Mouse (Mus musculus) midbrain, embryonic 12.5 days (tissue): ENCODE measurements around the gene Cnot6. TPM values are rescaled to one million over a fixed set of nuclear protein-coding genes. Genes with fewer than 3 reads are reported as not detected.

ENCODE experiments used
- ATAC-seq: fragments of 200-750 bp; cut with Nextera tagmentation; 2 replicates; pipeline ENCODE4 v1.8.0; 2017; ENCODE audit warnings: low read depth, moderate TSS enrichment, moderate library complexity; ENCODE audit not compliant: low FRiP score
- H3K27ac ChIP-seq: fragments of 300-500 bp; sonication (generic); replicated peaks from 2 replicates; pipeline ENCODE4 v1.5.1; 2016; ENCODE audit warnings: mild to moderate bottlenecking
- H3K27me3 ChIP-seq: fragments of 300-500 bp; sonication (generic); 2 replicates; pipeline ENCODE4 v1.6.1; 2016; ENCODE audit warnings: mild to moderate bottlenecking
- H3K36me3 ChIP-seq: fragments of 300-500 bp; sonication (generic); 2 replicates; pipeline ENCODE4 v1.6.1; 2016
- H3K4me1 ChIP-seq: fragments of 300-500 bp; sonication (generic); 2 replicates; pipeline ENCODE4 v1.6.1; 2016
- H3K4me2 ChIP-seq: fragments of 300-500 bp; sonication (generic); replicated peaks from 2 replicates; pipeline ENCODE4 v1.6.1; 2016; ENCODE audit warnings: mild to moderate bottlenecking, moderate library complexity
- H3K4me3 ChIP-seq: fragments of 300-500 bp; sonication (generic); 2 replicates; pipeline ENCODE4 v1.5.1; 2016; ENCODE audit warnings: mild to moderate bottlenecking
- H3K9ac ChIP-seq: fragments of 300-500 bp; sonication (generic); replicated peaks from 2 replicates; pipeline ENCODE4 v1.6.1; 2016; ENCODE audit warnings: mild to moderate bottlenecking, moderate library complexity
- H3K9me3 ChIP-seq: fragments of 300-500 bp; sonication (generic); 2 replicates; pipeline ENCODE4 v1.6.1; 2016; ENCODE audit warnings: mild to moderate bottlenecking
- WGBS: fragments of 180-500 bp; shearing (Covaris S2); methylation state at CpG from one replicate; pipeline ENCODE4 v1.1.7; 2016; 5-methylcytosine and 5-hydroxymethylcytosine counted together
- polyA plus RNA-seq: library from polyadenylated mRNA; unstranded; fragments of >200 nt; fragmentation: Nextera tagmentation; extraction: Ambion mirVana; gene quantifications from 2 replicates; pipeline ENCODE4 v1.2.1, GENCODE M21; 2016

The Cnot6 gene
- polyA plus RNA-seq, 1 experiment from 2014 or later, result 93.4 TPM

- Histone ChIP-seq H3K9ac (peak overlapping the region; percentile 98), H3K27ac (peak overlapping the region; percentile 96), H3K4me3 (peak overlapping the region; percentile 97), H3K27me3 (no peaks in the 10 kb centered on the region), H3K9me3 (no peaks in the 10 kb centered on the region), H3K4me1 (peaks cover 37% of the 10 kb centered on the region), H3K36me3 (no peaks in the 10 kb centered on the region), H3K4me2 (peak overlapping the region; percentile 72)
- ATAC-seq, result peak; percentile 80
- WGBS, result under 1% methylated on average over 68 of the region's 70 CpGs
Observed at GRCm38 (mm10) chr11:49711981-49712554, 455 bp downstream of the Cnot6 start.

DNA sequence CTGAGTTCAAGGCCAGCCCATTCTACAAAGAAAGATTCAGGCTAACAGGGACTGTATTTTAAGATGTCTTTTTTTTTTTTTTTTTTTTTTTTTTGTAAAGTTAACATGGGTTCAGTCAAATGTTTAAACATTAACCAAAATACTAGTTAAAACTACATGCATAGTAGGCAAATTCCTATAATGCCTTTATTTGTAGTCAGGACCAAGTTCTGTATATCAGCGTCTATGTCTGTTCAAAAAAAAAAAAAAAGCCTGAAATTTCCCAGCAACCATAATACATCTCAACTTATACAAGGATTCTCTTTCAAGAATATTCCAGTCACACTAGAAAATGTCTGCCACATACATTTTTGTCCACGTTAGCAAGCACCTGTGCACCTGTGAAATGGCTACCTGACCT is 1.9 kb downstream of the Cnot6 start:
- 83% methylated on average over 2 of the region's 2 CpGs for WGBS
- Histone ChIP-seq H3K9ac (0 out of 2 replicates have a peak overlapping the region, but pooled peaks have one; percentile 98), H3K4me2 (peak overlapping the region; percentile 72), H3K4me1 (peaks cover 37% of the 10 kb centered on the region), H3K27ac (no peak overlapping the region), H3K4me3 (peak overlapping the region; percentile 97), H3K9me3 (no peaks in the 10 kb centered on the region), H3K36me3 (peaks cover 11% of the 10 kb centered on the region), H3K27me3 (no peaks in the 10 kb centered on the region)
- ATAC-seq, result no peak

GRCm38 (mm10) chr11:49707834-49708233 is 4.7 kb downstream of the Cnot6 start:
- H3K27me3 ChIP-seq, result no peaks in the 10 kb centered on the region
- 87% methylated on average over 2 of the region's 2 CpGs for WGBS
- H3K9me3 ChIP-seq, result no peaks in the 10 kb centered on the region
- no peak overlapping the region for H3K4me2 ChIP-seq
- H3K27ac ChIP-seq, result no peak overlapping the region
- H3K36me3 ChIP-seq, result peaks cover 34% of the 10 kb centered on the region
- H3K4me3 ChIP-seq, result no peak overlapping the region
- ATAC-seq, result no peak
- H3K9ac ChIP-seq, result no peak overlapping the region
- H3K4me1 ChIP-seq, result peaks cover 27% of the 10 kb centered on the region

DNA sequence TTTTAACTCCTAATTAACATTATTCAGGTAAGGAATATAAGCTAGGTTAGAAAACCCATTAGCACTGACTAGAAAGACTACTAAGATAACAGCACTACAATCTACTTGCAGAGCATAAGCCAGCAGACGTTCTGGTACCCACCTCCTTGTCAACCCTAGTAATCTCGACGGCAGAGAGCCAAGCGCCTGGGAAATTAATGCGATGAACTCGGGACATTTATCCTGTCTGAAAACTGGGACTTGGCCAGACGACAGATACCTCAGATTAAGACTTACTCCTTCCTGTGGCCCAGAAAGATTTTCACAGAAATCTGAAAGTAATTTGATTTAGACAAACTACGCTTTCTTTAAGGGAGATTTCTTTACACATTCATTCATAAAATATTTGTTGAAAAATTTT is 7.7 kb downstream of the Cnot6 start:
- Histone ChIP-seq H3K4me1 (peaks cover 12% of the 10 kb centered on the region), H3K9me3 (no peaks in the 10 kb centered on the region)
- WGBS, result 91% methylated on average over 8 of the region's 8 CpGs

GRCm38 (mm10) chr11:49702014-49702413 is 10.5 kb downstream of the Cnot6 start:
- peaks cover 77% of the 10 kb centered on the region for H3K36me3 ChIP-seq
- no peak for ATAC-seq
- WGBS, result 97% methylated on average over 8 of the region's 8 CpGs

More for the DNA sequence above, 7.7 kb downstream of the Cnot6 start:
- no peak for ATAC-seq
- no peak overlapping the region for H3K4me3 ChIP-seq
- H3K36me3 ChIP-seq, result peaks cover 57% of the 10 kb centered on the region
- no peak overlapping the region for H3K27ac ChIP-seq
- no peak overlapping the region for H3K9ac ChIP-seq
- no peaks in the 10 kb centered on the region for H3K27me3 ChIP-seq
- no peak overlapping the region for H3K4me2 ChIP-seq

DNA sequence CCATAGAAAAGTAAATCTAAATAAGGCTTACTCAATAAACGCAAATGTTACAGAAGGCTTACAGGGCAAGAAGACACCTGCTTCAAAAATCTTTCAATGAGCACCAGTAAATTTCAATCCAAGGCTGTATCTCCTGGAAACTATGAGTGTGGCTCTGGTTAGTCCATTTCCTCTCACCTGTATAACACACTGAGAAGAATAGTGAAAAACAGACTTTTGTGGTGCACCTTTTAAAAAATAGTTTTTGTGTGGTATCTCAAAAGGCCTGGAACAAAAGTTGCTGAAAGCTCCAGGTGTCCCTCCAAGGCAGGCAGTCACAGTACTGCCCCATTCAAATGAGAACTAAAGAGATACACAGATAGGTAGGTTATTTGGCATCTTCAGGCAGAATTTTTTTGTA is 13.4 kb downstream of the Cnot6 start:
- WGBS, result 93% methylated on average over 1 of the region's 1 CpGs
- H3K27ac ChIP-seq, result no peak overlapping the region
- no peak overlapping the region for H3K9ac ChIP-seq
- H3K27me3 ChIP-seq, result no peaks in the 10 kb centered on the region
- no peak overlapping the region for H3K4me3 ChIP-seq
- no peak overlapping the region for H3K4me2 ChIP-seq
- ATAC-seq, result no peak
- peaks cover 57% of the 10 kb centered on the region for H3K36me3 ChIP-seq
- H3K9me3 ChIP-seq, result no peaks in the 10 kb centered on the region
- no peaks in the 10 kb centered on the region for H3K4me1 ChIP-seq

More at GRCm38 (mm10) chr11:49702014-49702413, 10.5 kb downstream of the Cnot6 start:
- Histone ChIP-seq H3K4me1 (no peaks in the 10 kb centered on the region), H3K27me3 (no peaks in the 10 kb centered on the region), H3K9ac (no peak overlapping the region), H3K4me2 (no peak overlapping the region), H3K27ac (no peak overlapping the region), H3K9me3 (no peaks in the 10 kb centered on the region), H3K4me3 (no peak overlapping the region)

DNA sequence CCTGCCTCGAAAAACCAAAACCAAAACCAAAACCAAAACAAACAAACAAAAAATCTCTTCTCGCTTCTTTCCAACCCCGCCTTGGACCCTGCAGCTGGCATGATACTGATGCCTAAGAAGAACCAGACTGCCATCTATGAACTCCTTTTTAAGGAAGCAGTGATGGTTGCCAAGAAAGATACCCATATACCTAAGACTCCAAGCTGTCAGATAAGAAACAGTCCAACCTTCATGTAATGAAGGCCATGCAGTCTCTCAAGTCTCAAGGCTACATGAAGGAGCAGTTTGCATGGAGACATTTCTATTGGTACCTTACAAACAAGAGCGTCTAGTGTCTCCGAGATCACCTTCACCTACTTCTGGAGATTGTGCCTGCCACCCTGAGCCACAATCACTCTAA is 14.7 kb downstream of the Cnot6 start:
- H3K4me2 ChIP-seq, result no peak overlapping the region
- no peak for ATAC-seq
- no peak overlapping the region for H3K9ac ChIP-seq
- H3K27me3 ChIP-seq, result no peaks in the 10 kb centered on the region
- no peak overlapping the region for H3K4me3 ChIP-seq
- WGBS, result 99% methylated on average over 5 of the region's 5 CpGs
- H3K27ac ChIP-seq, result no peak overlapping the region
- peaks cover 48% of the 10 kb centered on the region for H3K36me3 ChIP-seq
- no peaks in the 10 kb centered on the region for H3K4me1 ChIP-seq
- H3K9me3 ChIP-seq, result no peaks in the 10 kb centered on the region

DNA sequence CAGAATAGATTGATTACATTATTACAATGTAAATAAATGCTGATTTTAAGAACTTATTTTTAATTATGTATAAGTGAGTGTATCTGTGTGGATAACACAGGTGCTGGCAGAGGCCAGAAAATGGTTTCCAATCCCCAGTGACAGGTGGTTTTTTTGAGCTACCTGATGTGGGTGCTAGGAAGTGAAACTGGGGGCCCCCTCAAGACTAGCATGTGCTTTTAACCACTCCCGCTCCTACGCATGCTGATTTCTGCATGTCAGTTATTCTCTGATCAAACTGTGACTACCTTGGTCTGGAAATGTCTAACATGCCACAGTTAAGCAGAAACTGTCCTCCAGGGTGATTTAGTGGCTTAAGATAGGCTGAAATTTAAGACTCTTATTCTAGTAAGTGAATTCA is 16.1 kb downstream of the Cnot6 start:
- Histone ChIP-seq H3K27me3 (no peaks in the 10 kb centered on the region), H3K9ac (no peak overlapping the region), H3K4me1 (no peaks in the 10 kb centered on the region), H3K4me3 (no peak overlapping the region), H3K36me3 (peaks cover 45% of the 10 kb centered on the region), H3K9me3 (no peaks in the 10 kb centered on the region), H3K27ac (no peak overlapping the region), H3K4me2 (no peak overlapping the region)
- no peak for ATAC-seq
- WGBS, result 95% methylated on average over 2 of the region's 2 CpGs

DNA sequence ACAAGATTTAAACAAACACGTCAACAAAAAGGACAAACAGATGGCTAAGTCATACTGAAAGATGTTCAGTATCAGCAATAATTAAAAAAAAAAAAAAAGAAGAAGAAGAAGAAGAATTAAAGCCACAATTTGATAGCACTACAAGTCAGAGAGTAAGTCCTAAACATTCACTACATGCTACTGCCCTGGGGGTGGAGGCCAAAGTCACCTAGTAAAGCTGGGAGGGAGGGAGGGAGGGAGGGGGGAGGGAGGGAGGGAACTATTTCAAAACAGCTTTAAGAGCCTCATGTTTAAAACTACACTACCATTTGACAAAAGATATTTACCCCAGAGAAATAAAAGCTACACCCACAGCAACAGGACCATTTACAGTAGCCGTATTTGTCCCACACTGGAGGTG is 16.8 kb downstream of the Cnot6 start:
- WGBS, result 98% methylated on average over 2 of the region's 2 CpGs
- H3K9ac ChIP-seq, result no peak overlapping the region
- H3K27me3 ChIP-seq, result no peaks in the 10 kb centered on the region
- no peaks in the 10 kb centered on the region for H3K9me3 ChIP-seq
- H3K27ac ChIP-seq, result no peak overlapping the region
- H3K4me3 ChIP-seq, result no peak overlapping the region
- H3K36me3 ChIP-seq, result peaks cover 39% of the 10 kb centered on the region
- no peak overlapping the region for H3K4me2 ChIP-seq
- ATAC-seq, result no peak
- H3K4me1 ChIP-seq, result no peaks in the 10 kb centered on the region

DNA sequence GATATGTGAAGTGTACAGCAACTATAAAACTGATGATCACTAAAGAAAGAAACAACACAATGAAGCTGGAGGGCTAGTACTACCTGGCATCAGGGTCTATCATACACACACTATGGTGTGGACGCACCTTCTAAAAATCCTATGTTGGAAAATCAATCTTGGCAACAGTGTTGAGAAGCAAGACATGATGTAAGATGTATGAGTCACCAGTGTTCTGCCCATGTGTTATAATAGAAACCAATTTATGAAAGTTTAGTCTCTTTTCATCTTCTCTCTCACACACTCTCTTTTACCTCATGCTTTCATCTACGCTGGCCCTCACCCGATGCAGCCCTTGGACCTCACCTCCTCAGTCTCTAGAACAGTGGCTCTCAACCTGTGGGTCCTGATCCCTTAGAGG is 17.5 kb downstream of the Cnot6 start:
- no peak overlapping the region for H3K9ac ChIP-seq
- H3K36me3 ChIP-seq, result peaks cover 41% of the 10 kb centered on the region
- ATAC-seq, result no peak
- no peaks in the 10 kb centered on the region for H3K4me1 ChIP-seq
- 97% methylated on average over 3 of the region's 3 CpGs for WGBS
- H3K9me3 ChIP-seq, result no peaks in the 10 kb centered on the region
- no peaks in the 10 kb centered on the region for H3K27me3 ChIP-seq
- H3K4me3 ChIP-seq, result no peak overlapping the region
- no peak overlapping the region for H3K27ac ChIP-seq
- H3K4me2 ChIP-seq, result no peak overlapping the region

DNA sequence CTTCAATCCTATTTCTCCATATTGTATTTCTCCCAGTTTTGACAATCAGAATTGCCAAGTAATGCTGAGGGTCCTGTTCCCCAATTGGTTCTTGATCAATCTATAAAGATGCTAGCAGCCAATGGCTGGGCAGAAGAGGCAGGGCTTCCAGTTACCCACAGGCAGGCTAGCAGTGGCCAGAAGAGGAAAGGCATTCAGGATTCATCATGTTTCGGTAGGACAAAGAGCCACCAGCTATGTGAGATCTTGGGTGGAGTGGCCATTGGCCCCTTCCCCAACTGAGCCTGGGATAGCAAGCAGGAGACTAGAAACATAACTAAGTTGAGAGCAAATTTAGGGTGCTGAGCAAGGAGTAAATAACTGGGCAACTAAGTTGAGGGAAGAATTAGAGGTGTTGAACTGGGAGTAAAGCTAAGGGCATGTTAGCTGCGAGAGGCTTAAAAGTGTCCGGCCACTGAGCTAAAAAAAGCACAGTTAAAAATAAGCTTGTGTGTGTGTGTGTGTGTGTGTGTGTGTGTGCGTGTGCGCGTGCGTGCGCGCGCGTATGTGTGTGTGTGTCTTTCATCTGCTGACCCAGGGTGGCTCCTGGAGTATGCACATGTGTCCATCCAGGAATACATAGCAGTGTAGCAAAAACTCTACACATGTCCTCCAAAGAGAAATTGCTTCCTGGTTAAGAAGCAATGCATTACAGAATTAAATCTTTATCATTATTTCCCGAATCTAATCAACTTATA is 28.1 kb downstream of the Cnot6 start:
- H3K9ac ChIP-seq, result no peak overlapping the region
- no peak for ATAC-seq
- no peak overlapping the region for H3K4me3 ChIP-seq
- H3K27me3 ChIP-seq, result no peaks in the 10 kb centered on the region
- H3K36me3 ChIP-seq, result peaks cover 80% of the 10 kb centered on the region
- no peak overlapping the region for H3K27ac ChIP-seq
- WGBS, result 96% methylated on average over 12 of the region's 12 CpGs
- H3K4me1 ChIP-seq, result no peaks in the 10 kb centered on the region
- no peaks in the 10 kb centered on the region for H3K9me3 ChIP-seq
- H3K4me2 ChIP-seq, result no peak overlapping the region

DNA sequence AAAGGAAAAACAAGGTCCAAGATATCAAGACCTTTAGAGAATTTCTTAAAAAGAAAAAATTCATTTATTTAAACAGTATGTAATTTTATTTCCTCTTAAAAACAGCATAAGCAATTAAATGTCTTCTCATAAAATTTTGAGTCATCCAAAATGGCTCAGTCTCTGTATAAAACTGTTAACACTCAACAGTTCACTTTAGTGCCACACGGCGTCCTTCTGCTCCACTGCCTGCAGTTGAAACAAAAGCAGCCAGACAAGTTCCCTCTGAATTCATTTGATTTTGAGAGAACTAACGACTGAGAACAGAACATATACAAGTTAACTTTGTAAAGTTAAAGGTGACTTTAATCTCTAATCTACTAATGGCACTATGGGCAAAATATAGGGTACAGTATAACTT is 39.1 kb downstream of the Cnot6 start:
- Histone ChIP-seq H3K4me3 (no peak overlapping the region), H3K27ac (no peak overlapping the region), H3K27me3 (no peaks in the 10 kb centered on the region), H3K4me1 (no peaks in the 10 kb centered on the region), H3K36me3 (peaks cover 65% of the 10 kb centered on the region), H3K9ac (no peak overlapping the region), H3K4me2 (no peak overlapping the region), H3K9me3 (no peaks in the 10 kb centered on the region)
- ATAC-seq, result no peak
- 86% methylated on average over 3 of the region's 3 CpGs for WGBS
